Mouse (Mus musculus) myocyte (in vitro differentiated cells): Measurements from ENCODE around the gene Tpm4.

ENCODE experiments used
- E2F4 ChIP-seq: IDR thresholded peaks from one replicate; pipeline ENCODE4 v1.6.1; 2011; ENCODE audit warnings: mild to moderate bottlenecking, control low read depth, moderate library complexity; ENCODE audit not compliant: insufficient read depth
- MAX ChIP-seq: IDR thresholded peaks from one replicate; pipeline ENCODE4 v1.6.1; 2011; ENCODE audit warnings: low read depth, mild to moderate bottlenecking, control low read depth
- MYOD1 ChIP-seq, 3 experiments: IDR thresholded peaks; one replicate each; pipeline ENCODE4 v1.6.1; 2011; ENCODE audit warnings: control low read depth in 2 of 3, low read depth in 2 of 3, mild to moderate bottlenecking in 2 of 3, moderate library complexity in 1 of 3; ENCODE audit not compliant: insufficient read length in 2 of 3, control insufficient read depth in 1 of 3
- POLR2A ChIP-seq: IDR thresholded peaks from one replicate; pipeline ENCODE4 v1.6.1; 2011; ENCODE audit warnings: low read depth, mild to moderate bottlenecking, control low read depth, moderate library complexity; ENCODE audit not compliant: insufficient read length
- POLR2AphosphoS2 ChIP-seq: IDR thresholded peaks from one replicate; pipeline ENCODE4 v1.6.1; 2011; ENCODE audit warnings: low read depth, control low read depth; ENCODE audit not compliant: insufficient read length
- SRF ChIP-seq: IDR thresholded peaks from one replicate; pipeline ENCODE4 v1.6.1; 2011; ENCODE audit warnings: low read depth; ENCODE audit not compliant: control insufficient read depth, insufficient read length
- TCF12 ChIP-seq: IDR thresholded peaks from one replicate; pipeline ENCODE4 v1.6.1; 2011; ENCODE audit warnings: mild to moderate bottlenecking, control low read depth; ENCODE audit not compliant: poor library complexity, insufficient read depth, severe bottlenecking
- TCF3 ChIP-seq: IDR thresholded peaks from one replicate; pipeline ENCODE4 v1.6.1; 2011; ENCODE audit warnings: low read depth, control low read depth; ENCODE audit not compliant: insufficient read length
- USF1 ChIP-seq: IDR thresholded peaks from one replicate; pipeline ENCODE4 v1.6.1; 2011; ENCODE audit warnings: low read depth, mild to moderate bottlenecking, control low read depth, moderate library complexity

- no peak for TF ChIP-seq E2F4
- TF ChIP-seq POLR2A = no peak
- no peak for TF ChIP-seq MAX
- no peak for TF ChIP-seq TCF12
- TF ChIP-seq POLR2AphosphoS2 = no peak
- no peak for TF ChIP-seq USF1
- TF ChIP-seq TCF3 = no peak
- TF ChIP-seq SRF = no peak
- TF ChIP-seq MYOD1 (IDR thresholded peaks at IDR 0.05; ENCODE audit: control insufficient read depth in 1 of 3, insufficient read length in 2 of 3, low read depth in 2 of 3) = no peak
Measured at GRCm38 (mm10) chr8:72132417-72132816, 2.4 kb upstream of the Tpm4 start.
